Mouse (Mus musculus): ENCODE data around the gene Sun2. TPM values are rescaled to one million over a fixed set of nuclear protein-coding genes. Genes with fewer than 3 reads are reported as not detected.

The Sun2 gene
- total and polyA plus RNA-seq, 3 experiments: 57.9 to 96.7 (median 83.3) TPM

DNA sequence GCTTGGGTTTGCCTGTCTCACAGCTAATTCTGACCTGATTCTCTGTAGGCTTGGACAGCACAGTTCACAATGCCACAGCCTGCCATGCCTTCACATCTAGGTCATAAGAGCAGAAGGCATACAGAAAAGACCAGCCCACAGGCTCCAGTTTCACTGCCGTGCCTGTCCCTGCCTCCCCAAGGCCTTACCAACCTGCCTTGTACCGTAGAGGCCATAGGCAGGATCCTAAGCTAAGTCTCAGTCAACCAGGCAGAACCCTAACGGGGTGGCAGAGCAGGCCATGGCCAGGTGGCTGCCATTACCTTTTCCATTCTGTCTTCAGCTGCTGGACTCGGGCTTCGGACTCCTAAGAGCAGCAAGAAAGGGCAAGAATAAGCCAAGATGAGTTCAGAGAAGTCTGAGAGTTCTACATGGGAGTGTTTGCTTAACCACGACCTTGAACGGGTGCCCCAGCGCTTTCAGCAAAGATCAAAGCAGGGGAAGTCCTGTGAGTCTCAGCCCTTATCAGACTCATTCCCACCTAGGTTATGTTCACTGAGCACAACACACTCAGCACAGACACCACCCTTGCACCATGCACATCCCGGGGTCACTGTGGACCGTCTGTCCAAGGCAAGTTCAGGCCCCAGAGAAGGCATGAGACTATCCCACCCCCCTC is 13.5 kb downstream of the Sun2 start:
- no peak for DNase-seq
- Histone ChIP-seq H3K4me3 (no peak overlapping the region), H3K79me2 (replicated peaks; ENCODE audit: control insufficient read depth, insufficient read depth, low read length) (no peaks in the 10 kb centered on the region), H3K4me1 (ENCODE audit: control insufficient read depth, insufficient read depth, low read length) (peaks cover under 1% of the 10 kb centered on the region; the same call in 1 of the 2 replicates), H3K27me3 (ENCODE audit: control insufficient read depth, insufficient read depth, low read length) (no peaks in the 10 kb centered on the region), H3K36me3 (ENCODE audit: control insufficient read depth, insufficient read depth, low read length) (peaks cover 2% of the 10 kb centered on the region; the same call in 1 of the 2 replicates), H3K9ac (ENCODE audit: low read depth, low read length) (no peak overlapping the region), H3K27ac (no peak overlapping the region)
- 83% methylated on average over 10 of the region's 10 CpGs for WGBS
- TF ChIP-seq EP300 (IDR thresholded peaks at IDR 0.05; ENCODE audit: insufficient read depth, low read depth, low read length): no peak
- TF ChIP-seq CTCF (IDR thresholded peaks at IDR 0.05): no peak
- TF ChIP-seq POLR2A (IDR thresholded peaks at IDR 0.05; ENCODE audit: insufficient read depth, low read depth, low read length): no peak
- intact Hi-C loops (cut with DNase I): loop anchor here (5.0 kb wide), 1 partner anchor 37 kb away; the partner anchor contains the start of gene Gtpbp1

DNA sequence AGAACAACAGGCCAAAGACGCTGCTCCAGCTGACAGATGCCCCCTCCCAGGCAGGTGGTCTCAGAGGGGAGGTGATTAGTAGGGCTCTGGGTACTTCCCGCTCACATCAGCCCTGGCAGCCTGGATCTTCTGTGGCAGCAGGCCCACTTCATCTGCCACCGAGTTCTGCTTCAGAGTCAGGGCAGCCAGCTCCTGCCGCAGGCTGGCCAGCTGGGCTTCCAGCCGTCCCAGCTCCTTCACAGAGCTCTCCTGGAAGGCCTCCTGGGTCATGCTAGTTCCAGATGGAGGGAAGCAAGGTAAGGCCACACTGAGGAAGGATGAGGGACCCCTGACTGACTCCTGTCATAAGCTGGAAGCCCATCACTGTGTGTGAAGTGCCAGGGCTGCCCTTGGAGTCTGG is 14.0 kb downstream of the Sun2 start:
- H3K79me2 ChIP-seq (replicated peaks; ENCODE audit: control insufficient read depth, insufficient read depth, low read length): no peaks in the 10 kb centered on the region
- H3K9ac ChIP-seq (ENCODE audit: low read depth, low read length): no peak overlapping the region
- peaks cover 2% of the 10 kb centered on the region for H3K4me1 ChIP-seq (ENCODE audit: control insufficient read depth, insufficient read depth, low read length)
- intact Hi-C loops (cut with DNase I): loop anchor here (5.0 kb wide), 1 partner anchor 36 kb away; the partner anchor contains the start of gene Gtpbp1
- WGBS: 72% methylated on average over 5 of the region's 5 CpGs
- no peak overlapping the region for H3K4me3 ChIP-seq
- no peak for TF ChIP-seq EP300 (IDR thresholded peaks at IDR 0.05; ENCODE audit: insufficient read depth, low read depth, low read length)
- TF ChIP-seq POLR2A (IDR thresholded peaks at IDR 0.05; ENCODE audit: insufficient read depth, low read depth, low read length): no peak
- no peak for TF ChIP-seq CTCF (IDR thresholded peaks at IDR 0.05)
- H3K27ac ChIP-seq: no peak overlapping the region
- no peaks in the 10 kb centered on the region for H3K27me3 ChIP-seq (ENCODE audit: control insufficient read depth, insufficient read depth, low read length)
- no peaks in the 10 kb centered on the region; the same call in 1 of the 2 replicates for H3K36me3 ChIP-seq (ENCODE audit: control insufficient read depth, insufficient read depth, low read length)
- DNase-seq: no peak

DNA sequence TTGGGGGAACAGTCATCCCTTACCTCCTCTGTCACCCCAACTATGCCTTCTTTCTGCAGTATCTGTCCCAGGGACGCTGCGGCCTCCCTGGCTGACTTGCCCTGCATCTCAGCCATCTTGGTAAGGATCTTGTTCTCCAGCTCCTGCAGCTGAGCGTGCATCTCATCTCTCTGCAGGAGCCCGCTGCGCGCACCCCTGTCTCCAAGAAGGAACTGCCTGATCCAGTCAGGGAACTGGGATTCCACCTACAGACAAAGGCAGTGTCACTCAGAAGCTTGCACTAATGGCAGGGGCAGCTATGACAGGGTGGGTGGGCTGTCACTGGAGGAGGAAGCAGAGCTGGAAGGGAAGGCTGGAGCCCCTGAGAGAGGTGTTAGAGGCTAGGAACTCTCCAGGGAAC is 14.5 kb downstream of the Sun2 start:
- H3K27ac ChIP-seq: no peak overlapping the region
- WGBS: 94% methylated on average over 6 of the region's 6 CpGs
- TF ChIP-seq EP300 (IDR thresholded peaks at IDR 0.05; ENCODE audit: insufficient read depth, low read depth, low read length) (no peak), CTCF (IDR thresholded peaks at IDR 0.05) (no peak), POLR2A (IDR thresholded peaks at IDR 0.05; ENCODE audit: insufficient read depth, low read depth, low read length) (no peak)

DNA sequence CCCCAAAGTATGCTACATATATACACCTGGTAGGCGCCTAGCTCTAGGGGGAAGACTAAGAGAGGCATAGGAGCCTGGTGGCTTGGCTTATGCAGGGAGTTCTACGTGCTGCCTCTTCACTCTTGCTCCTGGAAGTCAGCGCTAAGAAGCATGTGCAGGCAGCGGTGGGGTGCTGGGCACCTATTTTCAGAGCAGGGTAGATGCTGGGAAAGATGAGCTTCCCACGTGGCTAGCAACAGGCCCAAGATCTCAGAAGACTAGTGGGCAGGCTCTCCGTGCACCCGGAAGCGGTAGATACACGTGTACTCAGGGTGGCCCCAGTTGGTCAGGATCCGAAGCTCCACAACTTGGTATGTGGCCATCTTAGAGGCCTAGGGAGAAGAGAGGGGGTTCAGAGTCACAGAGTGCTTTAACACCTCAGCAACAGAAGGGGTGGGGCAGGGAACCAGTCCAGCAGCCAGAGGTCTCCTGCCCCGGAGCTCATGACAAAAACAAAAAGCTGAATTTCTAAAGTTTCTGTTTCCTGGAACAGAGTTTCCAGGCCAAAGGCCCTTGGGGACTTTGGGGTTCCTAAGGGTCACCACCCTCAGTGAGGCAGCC is 17.0 kb downstream of the Sun2 start:
- Histone ChIP-seq H3K4me1 (ENCODE audit: control insufficient read depth, insufficient read depth, low read length) (peaks cover 2% of the 10 kb centered on the region), H3K36me3 (ENCODE audit: control insufficient read depth, insufficient read depth, low read length) (no peaks in the 10 kb centered on the region; the same call in 1 of the 2 replicates), H3K27me3 (ENCODE audit: control insufficient read depth, insufficient read depth, low read length) (no peaks in the 10 kb centered on the region), H3K4me3 (no peak overlapping the region), H3K27ac (no peak overlapping the region), H3K79me2 (replicated peaks; ENCODE audit: control insufficient read depth, insufficient read depth, low read length) (no peaks in the 10 kb centered on the region), H3K9ac (ENCODE audit: low read depth, low read length) (no peak overlapping the region)
- TF ChIP-seq POLR2A (IDR thresholded peaks at IDR 0.05; ENCODE audit: insufficient read depth, low read depth, low read length): no peak
- TF ChIP-seq EP300 (IDR thresholded peaks at IDR 0.05; ENCODE audit: insufficient read depth, low read depth, low read length): no peak
- no peak for TF ChIP-seq CTCF (IDR thresholded peaks at IDR 0.05)
- intact Hi-C loops (cut with DNase I): loop anchor here (5.0 kb wide), 1 partner anchor 33 kb away; the partner anchor contains the start of gene Gtpbp1
- DNase-seq: no peak
- WGBS: 82% methylated on average over 11 of the region's 11 CpGs

More for the DNA sequence above, 14.5 kb downstream of the Sun2 start:
- no peaks in the 10 kb centered on the region for H3K79me2 ChIP-seq (replicated peaks; ENCODE audit: control insufficient read depth, insufficient read depth, low read length)
- H3K4me3 ChIP-seq: no peak overlapping the region
- H3K27me3 ChIP-seq (ENCODE audit: control insufficient read depth, insufficient read depth, low read length): no peaks in the 10 kb centered on the region
- no peaks in the 10 kb centered on the region; the same call in 1 of the 2 replicates for H3K36me3 ChIP-seq (ENCODE audit: control insufficient read depth, insufficient read depth, low read length)
- DNase-seq: no peak
- intact Hi-C loops (cut with DNase I): loop anchor here (5.0 kb wide), 1 partner anchor 36 kb away; the partner anchor contains the start of gene Gtpbp1
- peaks cover 2% of the 10 kb centered on the region for H3K4me1 ChIP-seq (ENCODE audit: control insufficient read depth, insufficient read depth, low read length)
- H3K9ac ChIP-seq (ENCODE audit: low read depth, low read length): no peak overlapping the region

DNA sequence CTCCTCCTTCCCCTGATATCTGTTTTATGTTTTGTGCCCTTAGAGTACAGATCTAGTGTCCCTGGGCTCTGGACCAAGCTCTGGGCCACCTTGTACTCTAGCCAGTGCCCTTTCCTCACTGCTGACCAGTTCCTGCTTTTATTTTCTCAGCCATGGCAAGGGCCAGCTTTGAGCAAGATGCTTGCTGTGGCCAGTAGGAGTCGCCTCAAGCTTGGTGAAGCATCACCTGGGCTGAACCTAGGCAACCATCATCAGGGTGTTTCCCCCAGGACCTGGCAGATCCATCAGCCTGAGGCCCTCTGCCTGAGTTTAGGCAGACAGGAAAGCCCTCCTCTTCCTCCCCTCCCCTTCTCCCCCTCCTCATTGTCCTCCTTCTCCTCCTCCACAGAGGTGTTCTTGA is 18.9 kb downstream of the Sun2 start:
- intact Hi-C loops (cut with DNase I): no loop called here

More for the DNA sequence above, 18.9 kb downstream of the Sun2 start:
- Histone ChIP-seq H3K27ac (no peak overlapping the region), H3K79me2 (replicated peaks; ENCODE audit: control insufficient read depth, insufficient read depth, low read length) (no peaks in the 10 kb centered on the region), H3K4me1 (ENCODE audit: control insufficient read depth, insufficient read depth, low read length) (peaks cover 2% of the 10 kb centered on the region), H3K4me3 (no peak overlapping the region), H3K27me3 (ENCODE audit: control insufficient read depth, insufficient read depth, low read length) (no peaks in the 10 kb centered on the region), H3K36me3 (ENCODE audit: control insufficient read depth, insufficient read depth, low read length) (no peaks in the 10 kb centered on the region), H3K9ac (ENCODE audit: low read depth, low read length) (no peak overlapping the region)
- 20% methylated on average over 1 of the region's 1 CpGs for WGBS
- DNase-seq: peak; percentile 52
- TF ChIP-seq POLR2A (IDR thresholded peaks at IDR 0.05; ENCODE audit: insufficient read depth, low read depth, low read length) (0 out of 2 replicates have a peak, but pooled peaks have one; percentile 20), CTCF (IDR thresholded peaks at IDR 0.05) (peak; percentile 79), EP300 (IDR thresholded peaks at IDR 0.05; ENCODE audit: insufficient read depth, low read depth, low read length) (peak; percentile 52; the same call in 1 of the 2 replicates)

All from heart, adult 2 months (tissue).